Mouse (Mus musculus): Measurements from ENCODE around the gene Kcnmb2. TPM values are rescaled to one million over a fixed set of nuclear protein-coding genes. Genes with fewer than 3 reads are reported as not detected.

The Kcnmb2 gene
- 1 to 10 TPM; 4.1 to 9.9 (median 5.4) TPM for total RNA-seq (2022)

DNA sequence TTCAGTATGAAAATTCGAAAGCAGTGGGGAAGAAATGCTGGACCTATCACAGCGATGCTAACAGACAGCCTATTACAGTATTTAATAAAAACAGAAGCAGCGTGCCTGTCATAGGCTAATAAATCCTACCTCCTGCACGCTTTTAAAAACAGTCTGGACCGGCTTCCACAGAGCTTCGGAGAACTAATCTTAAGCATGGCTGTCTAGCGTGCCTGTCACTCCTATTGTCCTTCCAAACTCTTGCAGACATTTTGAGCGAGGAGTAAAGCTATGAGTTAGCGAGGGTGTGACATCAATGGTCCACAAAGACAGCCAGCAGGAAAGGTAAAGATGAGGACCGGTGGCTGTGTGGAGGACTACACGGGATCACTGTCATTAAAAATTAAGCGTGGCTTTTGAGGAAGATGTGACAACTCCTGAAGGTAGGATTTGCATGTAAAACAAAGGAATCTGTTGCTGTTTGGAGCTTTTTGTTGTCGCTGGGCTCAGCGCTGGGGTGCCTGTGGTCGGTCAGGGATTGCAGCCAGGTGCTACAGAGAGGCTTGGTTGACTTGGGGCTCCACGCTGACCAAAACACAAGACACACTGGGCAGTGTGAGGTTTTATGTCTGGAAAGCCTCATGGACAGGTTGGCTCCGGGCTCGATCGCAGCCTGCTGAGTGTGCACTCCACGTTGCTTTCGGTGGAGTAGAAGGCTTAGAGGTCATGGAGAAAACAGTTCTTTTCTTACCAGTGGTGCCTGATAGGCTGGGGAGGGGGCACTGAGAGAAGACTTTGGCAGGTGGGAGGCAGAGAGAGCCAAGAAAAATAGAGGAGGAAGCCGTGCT lies at the start of gene Kcnmb2:
Gene Kcnmb2, plus strand, starts transcription at position 4 of the 827 bp plus-strand sequence.
- DNase-seq (ENCODE audit: low spot score in 2 of 2): peak in 1 of 2 experiments; percentile 5

DNA sequence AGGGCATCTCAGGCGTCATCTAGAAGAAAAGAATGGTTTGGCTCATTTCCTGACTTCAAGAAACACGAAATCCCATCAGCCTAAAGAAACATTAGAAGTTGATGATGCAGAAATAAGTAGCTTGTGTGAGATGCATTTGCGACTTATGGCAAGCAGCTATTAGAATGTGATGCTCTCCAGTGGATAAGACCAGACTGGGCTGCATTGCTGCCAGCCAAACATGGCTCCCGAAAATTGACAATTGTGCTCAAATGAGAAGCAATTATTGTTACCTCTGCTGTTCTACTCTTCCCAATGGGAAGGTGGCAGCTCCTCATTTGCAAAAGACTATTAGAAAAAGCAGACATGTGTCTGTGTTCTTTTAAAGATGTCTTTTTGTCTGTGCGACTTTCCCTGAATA lies 38.8 kb upstream of the Kcnmb2 start:
- DNase-seq (ENCODE audit: low spot score in 2 of 2): no peak

DNA sequence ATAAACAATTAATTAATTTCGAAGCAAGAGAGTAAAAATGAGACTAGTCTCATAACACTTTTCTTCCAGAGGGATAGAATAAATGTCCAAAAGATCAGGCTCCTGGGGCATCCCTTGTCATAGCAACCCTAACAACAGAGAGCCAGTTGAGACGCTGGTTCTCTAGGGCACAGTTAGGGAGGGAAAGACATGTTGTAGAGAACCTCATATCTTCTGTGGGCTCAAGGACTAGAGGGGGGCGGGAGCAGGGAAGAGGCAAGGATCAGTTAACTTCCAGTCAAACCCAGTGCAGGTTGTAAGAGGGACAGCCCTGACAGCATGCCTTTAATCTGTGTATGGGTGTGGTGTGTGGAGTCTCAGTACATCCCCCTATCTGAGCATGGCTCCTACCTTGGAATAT lies 38.2 kb upstream of the Kcnmb2 start:
- no peak for DNase-seq (ENCODE audit: low spot score in 2 of 2)

DNA sequence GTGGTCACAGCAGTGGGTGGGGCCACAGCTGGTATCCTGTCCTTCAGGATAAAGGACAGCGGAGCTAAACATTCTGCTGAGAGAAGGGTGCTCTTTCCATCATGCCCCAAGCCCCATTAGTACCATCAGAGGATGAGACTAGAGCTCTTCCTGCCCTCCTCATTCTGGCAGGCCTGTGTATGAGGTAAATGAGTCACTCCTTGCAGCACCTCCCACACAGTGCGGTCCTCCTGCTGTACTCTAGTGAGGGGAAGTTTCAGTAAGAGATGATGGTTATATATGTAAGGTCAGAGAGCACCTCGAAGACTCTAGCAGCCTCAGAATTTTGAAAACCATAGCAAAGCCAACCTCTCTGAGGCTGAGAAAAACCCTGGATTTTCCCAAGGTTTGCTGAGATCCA lies 30.8 kb upstream of the Kcnmb2 start:
- peak; percentile 10 to 18 for DNase-seq (ENCODE audit: low spot score in 2 of 2)

DNA sequence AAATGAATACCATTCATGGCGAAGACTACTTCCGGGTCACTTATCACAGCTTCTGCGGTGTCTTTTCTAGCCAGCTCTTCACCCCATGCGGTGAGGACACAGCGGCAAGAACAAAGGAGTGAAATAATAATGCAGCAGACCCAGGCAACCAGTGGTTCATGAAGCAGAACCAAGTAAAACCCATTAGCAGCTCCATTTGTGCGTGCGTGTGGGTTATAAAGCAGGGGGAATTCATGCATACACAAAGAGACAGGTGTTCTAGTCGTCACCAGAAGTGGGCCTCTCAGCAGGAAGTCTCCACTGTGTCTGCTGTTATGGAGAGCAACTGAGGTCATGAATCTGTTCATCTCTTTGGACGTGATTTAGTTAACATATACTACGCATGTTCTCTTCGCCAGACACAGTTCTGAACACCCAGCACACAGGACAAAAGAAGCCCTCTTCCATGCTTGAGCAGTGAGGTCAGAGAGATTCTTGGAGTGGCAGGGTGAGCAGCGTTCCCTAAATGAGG lies 19.6 kb upstream of the Kcnmb2 start:
- DNase-seq (ENCODE audit: low spot score in 2 of 2): no peak

DNA sequence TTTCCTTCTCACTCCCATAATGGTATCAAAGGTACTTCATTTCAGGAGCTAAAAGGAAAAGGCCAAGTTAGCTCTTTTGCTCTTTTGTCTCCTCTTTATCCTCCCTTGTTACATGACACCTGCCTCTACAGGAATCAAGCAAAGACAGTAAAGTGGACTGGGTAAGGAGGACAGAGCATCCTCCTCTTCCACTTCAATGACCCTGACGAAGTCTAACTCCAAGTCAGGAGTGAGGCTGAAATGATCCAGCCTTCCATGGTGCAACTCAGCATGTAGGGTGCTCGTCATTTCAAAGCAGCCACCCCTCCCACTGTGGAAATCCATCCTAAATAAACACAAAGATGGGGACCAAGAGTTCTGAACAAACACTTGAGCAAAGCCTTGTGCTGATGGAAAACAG lies 9.7 kb upstream of the Kcnmb2 start:
- no peak for DNase-seq (ENCODE audit: low spot score in 2 of 2)

DNA sequence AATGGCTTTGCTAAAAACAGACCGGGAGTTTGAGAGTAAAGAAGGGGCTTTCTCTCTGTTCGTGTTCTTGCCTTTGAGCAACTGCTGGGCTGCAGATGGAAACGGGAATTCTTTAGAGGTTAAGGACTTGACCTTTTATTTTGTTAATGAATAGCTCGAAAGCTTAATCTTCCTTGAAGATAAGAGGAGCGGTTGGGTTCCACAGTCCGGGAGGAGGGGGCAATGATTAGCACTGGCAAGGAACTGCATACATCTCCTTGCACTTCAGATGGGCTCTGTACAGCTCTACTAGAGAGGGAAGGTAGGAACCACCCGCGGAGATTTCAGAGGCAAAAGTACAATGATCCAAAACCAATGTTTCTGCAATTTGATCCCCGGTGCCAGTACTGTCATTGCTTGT lies 1.2 kb downstream of the Kcnmb2 start:
- DNase-seq (ENCODE audit: low spot score in 2 of 2): no peak

DNA sequence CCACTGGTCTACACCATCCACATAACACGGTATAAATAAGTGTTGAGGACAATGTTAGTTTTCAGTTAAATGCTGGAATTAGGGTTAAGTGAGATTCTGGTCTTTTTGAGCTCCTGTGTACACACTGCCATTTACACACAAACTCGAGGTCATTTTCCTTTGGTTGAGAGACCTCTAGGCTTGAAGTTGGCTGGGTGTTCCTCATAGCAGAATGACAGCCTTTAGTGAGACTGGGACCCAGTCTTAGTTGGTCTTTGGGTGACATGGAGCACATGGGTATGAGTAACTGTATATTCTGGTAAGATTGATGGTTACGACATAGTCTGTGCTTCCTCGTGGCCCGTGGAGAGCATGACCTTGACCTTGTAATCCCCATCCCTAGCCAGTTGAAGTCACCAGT lies 1.8 kb downstream of the Kcnmb2 start:
- DNase-seq (ENCODE audit: low spot score in 2 of 2): no peak

DNA sequence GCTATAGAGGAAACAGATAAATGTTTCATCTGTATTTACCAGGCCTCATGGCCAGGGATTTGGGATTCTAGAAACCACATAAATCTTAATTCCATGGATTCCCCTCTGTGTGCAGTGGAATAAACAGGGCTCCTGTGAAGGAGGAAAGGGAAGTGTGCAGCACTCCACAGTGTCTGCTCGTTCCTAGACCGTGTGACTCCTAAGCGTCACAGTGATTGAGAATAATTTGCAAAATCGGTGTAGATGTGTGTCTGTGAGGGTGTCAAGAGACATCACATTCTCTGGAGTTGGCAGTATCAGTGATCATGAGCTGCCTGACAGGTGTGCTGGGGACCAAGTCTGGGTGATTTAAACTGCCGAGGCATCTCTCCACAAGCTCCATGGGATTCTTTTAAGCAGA lies 8.9 kb downstream of the Kcnmb2 start:
- DNase-seq (ENCODE audit: low spot score in 2 of 2): no peak

DNA sequence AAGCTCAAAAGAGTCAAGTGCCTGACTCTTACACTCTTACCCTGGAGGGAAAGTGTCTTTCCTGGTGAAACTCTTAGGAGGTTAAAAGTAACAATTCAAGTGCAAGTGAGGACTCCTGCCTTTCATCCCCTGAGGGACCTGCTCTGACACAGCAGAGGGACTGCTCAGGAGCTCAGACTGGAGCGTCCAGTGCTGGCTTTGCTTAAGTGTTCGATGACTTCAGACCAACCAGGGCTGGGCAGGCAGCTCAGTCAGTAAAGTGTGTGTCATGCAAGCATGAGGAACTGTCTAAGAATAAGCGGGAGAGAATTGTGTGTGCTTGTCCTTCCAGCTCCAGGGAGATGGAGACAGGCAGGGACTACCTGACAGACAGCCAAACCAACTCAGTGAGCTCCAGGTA lies 9.4 kb downstream of the Kcnmb2 start:
- DNase-seq (ENCODE audit: low spot score in 2 of 2): no peak

DNA sequence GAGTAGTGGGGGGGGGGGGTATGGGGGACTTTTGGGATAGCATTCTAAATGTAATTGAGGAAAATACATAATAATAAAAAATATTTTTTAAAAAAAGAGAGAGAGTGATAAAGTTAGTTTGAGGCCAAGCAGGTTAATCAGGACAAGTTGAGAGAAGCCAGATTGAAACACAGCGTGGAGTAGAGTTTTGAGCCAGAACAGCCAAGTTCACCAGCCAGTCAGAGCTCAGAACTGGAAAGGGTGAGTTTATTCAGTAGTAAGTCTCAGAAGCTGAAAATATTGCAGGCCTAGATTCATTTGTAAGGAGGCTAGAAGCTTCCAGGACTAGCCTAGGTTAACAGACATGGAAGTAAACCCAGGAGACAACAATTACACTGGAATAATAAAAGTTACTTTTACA lies 26.2 kb downstream of the Kcnmb2 start:
- DNase-seq (ENCODE audit: low spot score in 2 of 2): no peak

DNA sequence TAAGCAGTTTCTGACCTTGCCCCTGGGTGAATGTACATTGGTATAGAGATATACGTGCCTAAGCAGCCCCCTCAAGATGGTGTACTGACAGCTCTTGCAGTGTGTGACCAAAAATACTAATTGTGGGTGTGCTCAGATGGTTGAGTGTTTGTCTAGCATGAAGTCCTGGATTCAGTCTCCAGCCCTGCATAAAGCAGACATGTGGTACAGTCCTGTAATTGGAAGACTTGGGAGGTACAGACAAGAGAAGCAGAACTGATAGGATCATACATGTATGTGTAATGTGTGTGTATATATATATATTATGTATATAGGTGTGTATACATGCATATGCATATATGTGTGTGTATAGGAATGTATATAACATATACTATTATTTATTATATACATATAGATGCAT lies 32.4 kb downstream of the Kcnmb2 start:
- no peak for DNase-seq (ENCODE audit: low spot score in 2 of 2)

DNA sequence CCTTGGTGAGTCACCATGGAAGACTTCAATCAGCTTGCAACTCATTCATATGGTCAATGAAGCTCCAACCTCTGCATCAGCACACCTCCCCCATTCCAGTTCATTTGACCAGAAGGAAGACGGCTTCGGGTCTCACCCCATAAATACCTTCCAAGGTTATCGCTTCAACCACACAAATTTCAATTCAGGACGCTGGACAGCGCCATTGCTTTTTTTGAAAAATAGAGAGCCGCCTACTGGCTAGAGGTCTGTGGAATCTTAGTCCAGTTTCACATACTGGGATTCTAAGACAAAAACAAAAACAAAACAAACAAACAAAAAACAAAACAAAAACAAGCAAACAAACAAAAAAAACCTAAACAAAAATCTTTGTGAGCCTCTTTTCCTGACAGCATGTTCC lies 39.2 kb downstream of the Kcnmb2 start:
- no peak for DNase-seq (ENCODE audit: low spot score in 2 of 2)

DNA sequence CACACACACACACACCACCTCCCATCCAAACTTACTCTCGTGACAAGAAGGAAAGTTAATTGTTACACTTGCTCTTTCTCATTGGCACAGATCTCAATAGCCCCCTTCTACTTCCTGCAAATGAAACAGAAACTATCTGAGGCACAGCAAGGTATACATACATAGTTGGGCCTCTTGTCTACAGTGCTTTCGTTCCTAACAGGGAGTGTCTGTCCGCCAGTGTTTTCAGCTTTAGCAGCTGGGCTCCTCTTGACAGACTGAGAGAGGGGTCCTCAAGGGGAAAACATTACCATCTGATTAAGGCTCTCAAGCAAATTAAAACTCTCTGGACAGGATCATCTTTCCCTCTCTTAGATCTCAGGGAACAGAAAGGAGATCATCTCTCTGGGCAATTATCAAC lies 51.9 kb downstream of the Kcnmb2 start:
- DNase-seq (ENCODE audit: low spot score in 2 of 2): no peak

DNA sequence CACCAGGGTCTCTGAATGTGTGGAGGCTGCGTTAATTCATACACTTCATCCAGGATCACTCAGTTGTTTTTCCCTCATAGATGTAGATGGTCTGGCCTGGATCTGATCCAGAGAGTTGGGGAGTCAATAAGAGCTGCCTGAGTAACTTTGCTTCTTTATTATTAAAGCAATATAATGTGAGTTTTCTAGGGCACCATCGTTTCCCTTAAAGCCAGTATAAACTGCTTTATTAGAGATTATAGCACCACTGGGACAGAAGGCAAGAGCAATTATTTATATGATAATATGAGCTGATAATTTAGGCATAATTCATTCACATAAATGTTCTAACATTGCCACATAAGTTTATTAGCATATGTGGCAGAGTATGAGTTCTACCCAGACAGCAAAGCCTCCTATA lies 52.7 kb downstream of the Kcnmb2 start:
- DNase-seq (ENCODE audit: low spot score in 2 of 2): no peak

DNA sequence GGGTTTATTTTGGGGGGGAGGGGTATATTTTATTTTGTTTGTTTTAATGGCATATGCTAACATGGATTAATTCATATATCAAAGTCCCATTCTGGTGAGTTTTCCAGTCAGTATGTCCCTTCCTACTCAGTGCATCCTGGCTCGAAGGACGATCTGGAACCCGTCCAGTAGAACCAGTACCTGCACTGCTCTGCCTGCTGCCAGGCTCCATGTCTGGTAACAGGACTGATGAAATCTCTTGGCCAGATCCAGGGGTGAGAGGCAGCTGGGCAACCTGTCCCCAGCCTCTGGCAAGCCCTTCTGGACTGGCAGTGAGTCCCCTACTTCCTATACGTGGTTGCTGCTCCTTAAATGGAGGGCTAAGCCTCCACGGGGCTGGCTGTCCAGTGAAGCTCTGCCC lies 57.5 kb downstream of the Kcnmb2 start:
- DNase-seq (ENCODE audit: low spot score in 2 of 2): no peak

DNA sequence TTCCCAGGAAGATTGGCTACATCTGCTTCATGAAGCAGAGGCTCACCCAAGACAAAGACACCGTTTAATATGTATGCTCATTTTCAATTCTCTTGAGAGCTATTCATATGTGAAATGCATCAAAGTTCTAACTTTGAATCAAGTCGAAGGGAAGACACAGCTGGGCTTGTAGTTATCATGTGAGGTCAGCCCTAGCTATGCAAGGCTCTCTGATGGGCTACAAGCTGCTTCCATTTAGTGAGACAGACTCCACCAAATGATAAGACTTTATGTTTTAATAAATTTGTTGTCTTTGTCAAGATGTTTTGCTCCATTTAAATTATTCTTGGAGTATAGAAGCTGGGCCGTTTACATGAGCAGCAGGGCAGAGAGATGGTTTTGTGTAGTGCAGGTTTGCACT lies 58.9 kb downstream of the Kcnmb2 start:
- no peak for DNase-seq (ENCODE audit: low spot score in 2 of 2)

DNA sequence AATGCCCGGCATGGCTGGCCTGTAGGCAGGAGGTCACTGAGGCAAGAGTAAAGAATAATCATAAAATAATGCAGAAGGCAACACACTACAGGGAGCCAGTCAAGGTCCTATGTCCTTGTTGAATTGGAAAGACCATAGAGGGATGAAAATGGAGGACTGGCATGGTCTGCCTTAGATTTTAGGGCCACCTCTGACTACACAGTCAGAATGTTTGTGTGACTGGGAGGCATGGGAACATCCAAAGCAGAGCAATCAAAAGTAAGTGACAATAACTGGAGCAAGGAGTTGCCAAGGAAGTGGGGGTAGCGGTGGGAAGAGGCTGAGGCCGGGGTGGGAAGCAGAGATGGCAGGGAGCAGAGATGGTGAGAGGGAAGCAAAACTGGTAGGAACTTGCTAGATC lies 60.8 kb downstream of the Kcnmb2 start:
- no peak for DNase-seq (ENCODE audit: low spot score in 2 of 2)

DNA sequence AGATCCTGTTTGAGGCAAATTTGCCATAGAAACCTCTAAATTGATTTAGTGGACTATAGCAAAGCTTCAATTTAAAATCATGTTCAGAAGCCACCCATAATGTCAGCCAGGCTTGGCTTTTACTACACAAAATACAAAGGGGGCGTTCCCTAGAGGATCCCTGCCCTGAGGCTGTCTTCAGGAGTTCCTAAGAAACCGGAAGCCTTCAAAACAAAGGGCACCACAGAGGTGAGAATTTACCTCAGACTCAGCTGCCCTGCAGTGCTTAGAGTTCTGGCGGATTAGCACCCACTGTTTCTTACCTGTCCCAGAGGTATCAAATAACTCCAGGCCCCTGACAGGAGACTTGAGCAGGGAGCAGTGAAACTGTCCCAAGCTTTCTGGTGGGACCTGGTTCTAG lies 77.4 kb downstream of the Kcnmb2 start:
- DNase-seq (ENCODE audit: low spot score in 2 of 2): no peak

DNA sequence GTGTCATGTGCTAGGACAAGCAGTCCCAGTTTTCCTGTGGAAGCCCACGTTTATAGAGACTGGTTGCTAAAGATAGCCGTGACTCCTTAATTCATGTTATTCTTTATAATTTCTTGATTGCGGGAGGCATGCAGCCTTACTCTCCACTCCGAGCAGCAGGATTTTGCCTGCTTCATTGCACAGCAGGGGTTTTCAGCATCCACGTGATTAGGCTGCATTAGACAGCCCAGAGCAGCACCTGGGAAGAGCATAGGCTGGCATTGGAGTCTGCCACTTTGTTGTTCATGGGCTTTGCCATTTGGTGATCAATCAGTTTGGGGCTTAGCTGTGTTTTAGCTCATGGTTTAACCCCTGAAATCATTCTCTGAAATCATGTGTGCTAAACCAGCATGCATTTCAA lies 80.1 kb downstream of the Kcnmb2 start:
- no peak for DNase-seq (ENCODE audit: low spot score in 2 of 2)

DNA sequence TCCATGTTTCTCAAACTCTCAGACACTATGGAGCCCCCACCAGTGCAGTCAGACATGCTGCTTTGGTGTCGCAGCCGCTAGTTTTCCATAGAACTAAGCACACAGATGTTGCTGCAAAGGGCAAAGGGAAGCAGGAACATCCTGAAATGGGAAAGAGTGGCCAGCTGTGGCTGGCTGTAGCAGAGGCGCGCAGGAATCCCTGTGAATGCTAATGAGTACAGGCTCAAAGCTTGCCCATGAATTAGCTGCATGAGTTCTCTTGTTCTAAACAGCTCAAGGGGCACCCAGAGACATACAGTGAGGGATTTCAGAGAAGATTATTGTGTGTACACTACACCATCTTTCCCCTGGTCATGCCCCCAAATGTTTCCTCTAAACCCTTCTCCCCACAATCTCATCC lies 82.8 kb downstream of the Kcnmb2 start:
- no peak for DNase-seq (ENCODE audit: low spot score in 2 of 2)

DNA sequence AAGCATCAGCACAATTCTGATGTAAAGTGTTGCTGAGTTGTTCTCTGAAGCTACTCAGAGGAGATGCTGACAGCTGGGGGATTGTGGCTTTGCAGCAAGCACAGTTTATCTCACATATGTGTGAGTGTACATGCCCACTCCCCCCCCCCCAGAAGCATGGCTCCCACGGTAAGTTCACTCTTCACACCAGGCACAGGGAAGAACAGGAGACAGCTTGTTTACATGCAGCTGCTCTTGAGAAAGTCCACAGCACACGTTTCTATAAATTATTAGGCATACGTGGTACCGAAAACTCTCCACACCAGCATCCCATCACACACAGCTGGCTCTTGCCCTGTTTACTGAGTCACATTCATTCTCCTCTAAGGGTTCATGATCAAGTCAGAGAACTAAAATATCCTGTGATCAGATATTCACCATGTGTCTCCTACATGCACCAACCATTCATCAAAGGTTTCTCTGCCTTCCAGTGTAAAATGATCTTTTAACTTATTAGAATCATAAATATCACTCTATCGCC lies 89.3 kb downstream of the Kcnmb2 start:
- no peak for DNase-seq (ENCODE audit: low spot score in 2 of 2)

DNA sequence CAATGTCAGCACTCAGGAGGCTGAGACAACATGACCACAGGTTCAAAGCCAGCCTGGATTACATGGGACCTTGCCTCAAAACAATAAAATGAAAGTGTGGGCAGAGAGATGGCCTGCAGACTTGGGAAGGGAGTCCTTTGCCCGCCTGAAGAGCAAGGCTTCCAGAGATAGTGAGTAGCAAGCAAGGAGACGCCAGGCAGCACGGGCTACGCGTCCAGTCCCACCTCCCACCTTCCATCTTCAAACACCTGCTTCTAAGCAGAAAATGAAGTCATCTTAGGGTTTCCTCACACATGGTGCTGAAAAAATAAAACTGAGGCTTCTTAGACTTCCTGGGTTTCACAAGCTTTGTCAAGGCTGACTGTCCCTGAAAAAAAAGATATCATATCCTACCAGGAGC lies 109.3 kb downstream of the Kcnmb2 start:
- DNase-seq (ENCODE audit: low spot score in 2 of 2): peak in 1 of 2 experiments; percentile 11

Data from left cerebral cortex, adult 8-10 months (tissue).